Mouse (Mus musculus): ENCODE data around the gene Fam160b1. TPM values are rescaled to one million over a fixed set of nuclear protein-coding genes. Genes with fewer than 3 reads are reported as not detected.

Gene Fam160b1
- 11.7 and 12.8 TPM in 2 replicates for polyA plus RNA-seq (2015; fragmentation: Nextera tagmentation; extraction: Ambion mirVana)

- H3K4me3 ChIP-seq (replicated peaks) = peak within 1 kb of the TSS; percentile 98
Measured at GRCm38 (mm10) chr19:57360341-57361130, at the start of gene Fam160b1. TSS of gene Fam160b1 (plus strand) at chr19:57360680.

GRCm38 (mm10) chr19:57313226-57313625, 47.3 kb upstream of the Fam160b1 start:
- no peaks in the 10 kb centered on the region for H3K9me3 ChIP-seq
- 55% methylated on average over 10 of the region's 10 CpGs for WGBS

More at GRCm38 (mm10) chr19:57360341-57361130, at the start of gene Fam160b1:
- Histone ChIP-seq H3K4me1 (replicated peaks) (peaks cover 50% of the 10 kb centered on the region), H3K9ac (peak within 1 kb of the TSS; percentile 100), H3K36me3 (no peaks in the 10 kb centered on the region), H3K27me3 (replicated peaks) (no peaks in the 10 kb centered on the region), H3K4me2 (replicated peaks) (peak within 1 kb of the TSS; percentile 72), H3K9me3 (no peaks in the 10 kb centered on the region), H3K27ac (peak within 1 kb of the TSS; percentile 98)
- WGBS = 1% methylated on average over 62 of the region's 70 CpGs
- peak; percentile 94 for ATAC-seq

DNA sequence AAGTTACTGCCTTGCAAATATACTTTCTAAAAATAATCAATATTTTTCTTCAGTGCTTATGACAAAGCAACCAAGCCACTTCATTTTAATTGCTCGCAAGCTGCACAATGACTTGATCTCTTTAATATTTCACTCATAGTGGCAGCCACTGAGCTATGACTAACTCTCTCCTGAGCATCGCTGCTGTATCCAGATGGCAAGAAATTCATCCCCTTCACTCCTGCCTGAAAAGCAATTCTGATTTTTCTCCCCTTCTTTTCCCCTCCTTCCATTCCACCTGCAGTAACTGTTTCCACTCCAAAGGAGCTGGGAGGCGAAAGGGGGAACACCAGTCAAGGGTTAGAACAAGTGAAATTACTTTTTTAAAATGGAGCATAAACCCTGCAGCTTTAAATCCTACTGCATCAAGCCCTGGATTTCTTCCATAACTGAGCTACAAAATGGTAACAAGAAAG, 46.6 kb upstream of the Fam160b1 start:
- no peak for ATAC-seq
- no peaks in the 10 kb centered on the region for H3K36me3 ChIP-seq
- peaks cover 15% of the 10 kb centered on the region for H3K4me1 ChIP-seq (replicated peaks)
- H3K9me3 ChIP-seq = no peaks in the 10 kb centered on the region
- H3K4me2 ChIP-seq (replicated peaks) = peak overlapping the region; percentile 90
- H3K9ac ChIP-seq = peak overlapping the region; percentile 65
- 0 out of 2 replicates have a peak overlapping the region, but pooled peaks have one; percentile 59 for H3K27ac ChIP-seq
- peak overlapping the region; percentile 60 for H3K4me3 ChIP-seq (replicated peaks)
- peaks cover 3% of the 10 kb centered on the region; the same call in 1 of the 2 replicates for H3K27me3 ChIP-seq (replicated peaks)
- 77% methylated on average over 3 of the region's 3 CpGs for WGBS

More at GRCm38 (mm10) chr19:57313226-57313625, 47.3 kb upstream of the Fam160b1 start:
- no peak for ATAC-seq
- Histone ChIP-seq H3K27me3 (replicated peaks) (peaks cover 3% of the 10 kb centered on the region; the same call in 1 of the 2 replicates), H3K4me1 (replicated peaks) (peaks cover 15% of the 10 kb centered on the region), H3K36me3 (no peaks in the 10 kb centered on the region), H3K27ac (no peak overlapping the region), H3K4me3 (replicated peaks) (no peak overlapping the region), H3K9ac (no peak overlapping the region), H3K4me2 (replicated peaks) (peak overlapping the region; percentile 90)

DNA sequence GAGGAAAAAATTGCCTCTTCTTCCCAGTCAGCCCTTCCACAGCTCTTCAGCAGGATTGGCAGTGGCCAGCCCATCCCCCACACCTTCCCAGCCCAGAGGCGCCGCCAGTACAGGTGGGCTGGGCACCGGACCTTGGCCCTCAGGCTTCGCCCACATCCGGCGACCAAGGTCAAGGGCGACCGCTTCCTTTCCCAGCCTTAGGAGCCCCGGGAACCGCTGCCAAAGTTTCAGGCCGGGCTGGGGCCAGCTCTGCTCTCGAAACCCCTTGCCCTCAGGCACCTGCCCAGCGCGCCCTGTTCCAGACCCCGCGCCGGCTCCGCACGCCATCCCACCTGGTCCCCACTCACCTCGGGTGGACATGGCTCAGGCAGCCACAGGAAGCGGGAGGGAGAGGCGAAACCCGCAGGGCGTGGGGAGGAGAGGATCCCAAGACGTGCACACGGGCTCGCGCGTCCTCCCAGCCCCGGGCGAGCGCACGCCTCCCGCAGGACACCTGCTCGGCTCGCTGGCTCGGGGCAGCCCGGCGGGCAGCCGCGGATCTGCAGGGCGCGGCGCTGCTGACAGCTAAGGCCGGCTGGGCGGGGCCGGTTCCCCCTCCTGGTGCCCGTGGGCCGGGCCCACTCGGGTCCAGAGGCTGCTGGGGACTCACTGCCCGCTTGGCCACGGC, 46.0 kb upstream of the Fam160b1 start, which contains the start of gene Ablim1:
Ablim1 (minus strand) TSS at position 574 of the 667 bp plus-strand sequence.
- H3K4me2 ChIP-seq (replicated peaks) = peak within 1 kb of the TSS; percentile 90
- ATAC-seq = peak; percentile 86
- peaks cover 15% of the 10 kb centered on the region for H3K4me1 ChIP-seq (replicated peaks)
- no peaks in the 10 kb centered on the region for H3K36me3 ChIP-seq
- H3K9ac ChIP-seq = peak within 1 kb of the TSS; percentile 65
- H3K9me3 ChIP-seq = no peaks in the 10 kb centered on the region
- H3K27me3 ChIP-seq (replicated peaks) = peaks cover 3% of the 10 kb centered on the region; the same call in 1 of the 2 replicates
- H3K27ac ChIP-seq = peak within 1 kb of the TSS; percentile 59; the same call in 1 of the 2 replicates
- H3K4me3 ChIP-seq (replicated peaks) = peak within 1 kb of the TSS; percentile 60
- WGBS = under 1% methylated on average over 51 of the region's 52 CpGs

DNA sequence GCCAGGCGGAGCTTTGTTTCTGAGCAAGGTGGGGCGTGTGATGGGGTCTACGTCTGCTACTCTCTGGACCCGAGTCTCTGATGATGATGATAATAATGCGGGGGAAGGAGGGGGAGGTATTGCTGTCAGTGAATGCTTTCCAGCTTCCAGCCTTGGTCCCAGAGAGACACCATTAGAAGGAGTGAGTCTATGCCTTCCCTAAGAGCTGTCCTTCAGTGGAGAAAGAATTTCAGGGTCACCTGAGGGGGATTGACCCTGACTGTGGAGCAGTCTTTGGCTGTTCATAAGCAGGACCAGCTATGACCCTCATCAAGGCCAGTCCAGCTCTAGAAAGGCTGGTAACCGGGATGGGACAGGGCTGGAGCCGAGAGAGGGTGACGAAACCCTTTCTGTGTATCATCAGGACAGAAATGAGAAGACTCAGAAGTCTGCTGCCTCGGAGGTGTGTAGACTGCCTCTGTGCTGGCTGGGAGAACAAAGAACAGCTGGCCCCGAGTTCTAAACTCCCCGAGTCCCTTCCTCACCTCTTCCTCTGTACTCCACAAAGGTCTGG, 45.4 kb upstream of the Fam160b1 start:
- peak overlapping the region; percentile 59; the same call in 1 of the 2 replicates for H3K27ac ChIP-seq
- H3K9me3 ChIP-seq = no peaks in the 10 kb centered on the region
- 40% methylated on average over 11 of the region's 11 CpGs for WGBS

GRCm38 (mm10) chr19:57316597-57316996, 43.9 kb upstream of the Fam160b1 start:
- H3K27ac ChIP-seq = no peak overlapping the region
- peaks cover 15% of the 10 kb centered on the region for H3K4me1 ChIP-seq (replicated peaks)
- ATAC-seq = no peak
- H3K4me3 ChIP-seq (replicated peaks) = no peak overlapping the region
- H3K4me2 ChIP-seq (replicated peaks) = no peak overlapping the region
- H3K27me3 ChIP-seq (replicated peaks) = peaks cover 3% of the 10 kb centered on the region; the same call in 1 of the 2 replicates
- H3K36me3 ChIP-seq = no peaks in the 10 kb centered on the region
- 82% methylated on average over 3 of the region's 3 CpGs for WGBS
- H3K9ac ChIP-seq = no peak overlapping the region
- no peaks in the 10 kb centered on the region for H3K9me3 ChIP-seq

More for the DNA sequence above, 45.4 kb upstream of the Fam160b1 start:
- Histone ChIP-seq H3K4me1 (replicated peaks) (peaks cover 15% of the 10 kb centered on the region), H3K27me3 (replicated peaks) (peaks cover 3% of the 10 kb centered on the region; the same call in 1 of the 2 replicates), H3K4me2 (replicated peaks) (peak overlapping the region; percentile 90), H3K4me3 (replicated peaks) (peak overlapping the region; percentile 60), H3K36me3 (no peaks in the 10 kb centered on the region), H3K9ac (peak overlapping the region; percentile 65)
- ATAC-seq = peak; percentile 5; the same call in 1 of the 2 replicates

GRCm38 (mm10) chr19:57320656-57321382, 39.7 kb upstream of the Fam160b1 start:
- no peaks in the 10 kb centered on the region for H3K4me1 ChIP-seq (replicated peaks)
- H3K4me2 ChIP-seq (replicated peaks) = no peak overlapping the region
- H3K4me3 ChIP-seq (replicated peaks) = no peak overlapping the region
- ATAC-seq = no peak
- no peaks in the 10 kb centered on the region for H3K27me3 ChIP-seq (replicated peaks)
- H3K9me3 ChIP-seq = no peaks in the 10 kb centered on the region
- WGBS = 72% methylated on average over 9 of the region's 9 CpGs
- no peak overlapping the region for H3K27ac ChIP-seq
- H3K36me3 ChIP-seq = no peaks in the 10 kb centered on the region
- H3K9ac ChIP-seq = no peak overlapping the region

DNA sequence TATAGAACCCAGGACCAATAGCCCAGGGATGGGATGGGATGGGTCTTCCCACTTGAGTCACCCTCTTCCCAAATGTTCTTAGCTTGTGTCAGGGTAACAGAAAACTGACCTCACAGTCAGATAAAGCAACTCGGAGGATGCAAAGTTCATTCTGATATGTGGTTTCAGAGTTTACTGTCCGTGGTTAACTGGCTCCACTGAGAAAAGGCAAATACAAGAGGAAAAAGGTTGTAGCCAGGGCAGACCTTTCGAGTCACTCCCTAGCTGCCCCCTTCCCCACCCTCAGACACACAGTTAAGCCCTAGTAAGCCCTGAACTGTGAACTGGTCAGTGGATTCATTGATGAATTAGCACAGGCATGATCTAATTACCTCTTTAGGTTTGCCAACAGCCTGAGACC, 38.6 kb upstream of the Fam160b1 start:
- H3K9me3 ChIP-seq = no peaks in the 10 kb centered on the region
- no peak for ATAC-seq
- 69% methylated on average over 3 of the region's 3 CpGs for WGBS
- no peak overlapping the region for H3K4me2 ChIP-seq (replicated peaks)
- no peaks in the 10 kb centered on the region for H3K4me1 ChIP-seq (replicated peaks)
- no peak overlapping the region for H3K9ac ChIP-seq
- no peaks in the 10 kb centered on the region for H3K27me3 ChIP-seq (replicated peaks)
- H3K4me3 ChIP-seq (replicated peaks) = no peak overlapping the region
- no peak overlapping the region for H3K27ac ChIP-seq
- H3K36me3 ChIP-seq = no peaks in the 10 kb centered on the region

DNA sequence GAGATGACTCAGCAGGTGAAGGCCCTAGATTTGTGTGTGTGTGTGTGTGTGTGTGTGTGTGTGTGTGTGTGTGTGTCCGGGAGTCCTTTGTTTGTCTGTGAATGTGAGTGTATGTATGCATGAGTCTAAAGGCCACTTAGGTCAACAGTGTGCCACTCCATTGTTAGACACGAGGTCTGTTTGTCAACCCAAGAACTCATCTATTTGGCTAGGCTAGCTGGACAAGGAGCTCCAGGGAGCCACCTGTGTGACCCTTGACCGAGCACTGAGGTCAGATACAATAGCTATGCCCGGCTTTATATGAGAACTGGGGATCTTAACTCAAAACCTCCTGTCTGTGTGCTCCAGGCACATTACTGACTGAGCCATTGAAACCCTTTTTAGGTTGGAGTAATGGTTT, 38.0 kb upstream of the Fam160b1 start:
- Histone ChIP-seq H3K9ac (no peak overlapping the region), H3K36me3 (no peaks in the 10 kb centered on the region), H3K4me3 (replicated peaks) (no peak overlapping the region), H3K27ac (no peak overlapping the region), H3K27me3 (replicated peaks) (no peaks in the 10 kb centered on the region), H3K9me3 (no peaks in the 10 kb centered on the region), H3K4me1 (replicated peaks) (no peaks in the 10 kb centered on the region), H3K4me2 (replicated peaks) (no peak overlapping the region)
- ATAC-seq = no peak
- WGBS = 67% methylated on average over 4 of the region's 4 CpGs

GRCm38 (mm10) chr19:57323087-57323486, 37.4 kb upstream of the Fam160b1 start:
- WGBS = 84% methylated on average over 8 of the region's 8 CpGs
- Histone ChIP-seq H3K4me2 (replicated peaks) (no peak overlapping the region), H3K4me1 (replicated peaks) (no peaks in the 10 kb centered on the region), H3K36me3 (no peaks in the 10 kb centered on the region), H3K27me3 (replicated peaks) (no peaks in the 10 kb centered on the region), H3K27ac (no peak overlapping the region), H3K4me3 (replicated peaks) (no peak overlapping the region), H3K9me3 (no peaks in the 10 kb centered on the region), H3K9ac (no peak overlapping the region)
- no peak for ATAC-seq

DNA sequence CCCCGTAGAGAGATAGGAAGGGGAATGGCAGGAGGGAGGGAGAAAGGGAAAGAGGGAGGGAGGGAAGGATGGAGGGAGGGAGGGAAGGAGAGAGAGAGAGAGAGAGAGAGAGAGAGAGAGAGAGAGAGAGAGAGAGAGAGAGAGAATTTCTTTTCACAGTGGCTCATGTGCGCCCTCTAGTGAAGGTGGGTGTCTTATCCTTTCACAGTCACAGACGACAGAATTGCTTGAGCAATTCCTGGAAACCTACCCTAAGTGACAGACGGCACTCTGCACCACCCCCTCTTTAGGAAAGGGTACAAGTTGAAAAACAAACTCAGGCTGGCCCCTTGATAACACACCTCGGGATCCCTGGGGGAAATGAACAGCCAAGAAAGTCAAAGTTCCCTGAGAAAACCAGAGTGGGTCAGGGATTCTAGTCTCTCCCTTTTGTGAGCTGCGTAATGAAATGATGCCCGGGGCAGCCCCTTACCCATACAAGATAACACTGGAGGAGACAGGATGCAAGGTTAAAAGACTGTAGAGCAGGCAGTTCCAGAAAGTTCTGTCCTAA, 34.7 kb upstream of the Fam160b1 start:
- no peak overlapping the region for H3K27ac ChIP-seq
- no peaks in the 10 kb centered on the region for H3K9me3 ChIP-seq
- H3K4me3 ChIP-seq (replicated peaks) = no peak overlapping the region
- no peak overlapping the region for H3K4me2 ChIP-seq (replicated peaks)
- no peaks in the 10 kb centered on the region for H3K36me3 ChIP-seq
- ATAC-seq = no peak
- no peaks in the 10 kb centered on the region for H3K27me3 ChIP-seq (replicated peaks)
- 28% methylated on average over 7 of the region's 7 CpGs for WGBS
- H3K4me1 ChIP-seq (replicated peaks) = no peaks in the 10 kb centered on the region
- H3K9ac ChIP-seq = no peak overlapping the region
